Mouse (Mus musculus) intestine, postnatal 0 days (tissue): ENCODE measurements around the gene Cabp7. TPM values are rescaled to one million over a fixed set of nuclear protein-coding genes. Genes with fewer than 3 reads are reported as not detected.

Source experiments
- ATAC-seq: fragments of 200-750 bp; cut with Nextera tagmentation; 2 replicates; pipeline ENCODE4 v1.8.0; 2017; ENCODE audit warnings: mild to moderate bottlenecking, moderate TSS enrichment, moderate library complexity
- H3K27ac ChIP-seq: fragments of 300-500 bp; sonication (generic); 2 replicates; pipeline ENCODE4 v1.5.1; 2014; ENCODE audit warnings: mild to moderate bottlenecking, low read depth, low read length, moderate library complexity
- H3K27me3 ChIP-seq: fragments of 300-500 bp; sonication (generic); replicated peaks from 2 replicates; pipeline ENCODE4 v1.6.1; 2014; ENCODE audit warnings: low read length, mixed read lengths; ENCODE audit not compliant: control insufficient read depth, insufficient read depth
- H3K36me3 ChIP-seq: fragments of 300-500 bp; sonication (generic); 2 replicates; pipeline ENCODE4 v1.6.1; 2014; ENCODE audit warnings: mild to moderate bottlenecking, moderate library complexity; ENCODE audit not compliant: control insufficient read depth, insufficient read depth
- H3K4me1 ChIP-seq: fragments of 300-500 bp; sonication (generic); replicated peaks from 2 replicates; pipeline ENCODE4 v1.6.1; 2014; ENCODE audit warnings: antibody characterized with exemption, low read length, mixed read lengths; ENCODE audit not compliant: control insufficient read depth, insufficient read depth
- H3K4me2 ChIP-seq: fragments of 300-500 bp; sonication (generic); replicated peaks from 2 replicates; pipeline ENCODE4 v1.6.1; 2014; ENCODE audit warnings: low read depth, mild to moderate bottlenecking, moderate library complexity
- H3K4me3 ChIP-seq: fragments of 300-500 bp; sonication (generic); 2 replicates; pipeline ENCODE4 v1.5.1; 2014; ENCODE audit warnings: low read depth, low read length
- H3K9ac ChIP-seq: fragments of 300-500 bp; sonication (generic); 2 replicates; pipeline ENCODE4 v1.6.1; 2014; ENCODE audit warnings: mild to moderate bottlenecking, low read depth, low read length
- H3K9me3 ChIP-seq: fragments of 300-500 bp; sonication (generic); 2 replicates; pipeline ENCODE4 v1.6.1; 2016; ENCODE audit warnings: mixed run types; ENCODE audit not compliant: control insufficient read depth
- CTCF ChIP-seq: sonication (generic); IDR thresholded peaks from 2 replicates; pipeline ENCODE4 v1.5.1; 2016; ENCODE audit warnings: low read depth, mild to moderate bottlenecking, control low read depth, antibody characterized with exemption, moderate library complexity
- WGBS: fragments of 180-500 bp; shearing (Covaris S2); extraction: QIAGEN DNeasy Blood & Tissue Kit; methylation state at CpG from one replicate; pipeline ENCODE4 v1.1.7; 2014; 5-methylcytosine and 5-hydroxymethylcytosine counted together
- polyA plus RNA-seq: library from polyadenylated mRNA; unstranded; fragments of >200 nt; fragmentation: Nextera tagmentation; extraction: Ambion mirVana; gene quantifications from 2 replicates; pipeline ENCODE4 v1.2.1, GENCODE M21; 2015

Cabp7 gene
- polyA plus RNA-seq, 1 experiment from 2014 or later: 0.10 TPM

DNA sequence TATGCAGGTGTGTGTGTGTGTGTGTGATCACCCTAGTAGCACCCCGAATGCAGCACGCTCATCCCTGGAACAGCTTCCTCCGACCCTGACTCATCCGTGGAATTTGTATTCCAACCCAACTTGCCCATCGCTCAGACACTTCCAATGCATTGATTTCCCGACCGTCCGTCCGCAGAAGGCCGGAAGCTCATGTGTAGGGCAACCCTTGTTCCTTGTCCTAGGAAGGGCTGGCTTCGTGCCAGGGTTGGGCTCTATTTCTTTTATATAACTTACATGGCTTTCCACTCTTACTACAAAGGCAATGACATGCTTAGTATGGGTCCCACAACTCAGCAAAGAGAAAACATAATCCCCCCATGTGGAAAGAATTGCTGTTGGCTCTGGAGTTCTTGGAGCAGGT, 54.4 kb downstream of the Cabp7 start:
- TF ChIP-seq CTCF: no peak
- Histone ChIP-seq H3K4me2 (no peak overlapping the region), H3K4me3 (no peak overlapping the region), H3K27me3 (no peaks in the 10 kb centered on the region), H3K4me1 (no peaks in the 10 kb centered on the region), H3K36me3 (no peaks in the 10 kb centered on the region), H3K9ac (no peak overlapping the region), H3K9me3 (no peaks in the 10 kb centered on the region), H3K27ac (no peak overlapping the region)
- 82% methylated on average over 11 of the region's 11 CpGs for WGBS
- ATAC-seq: no peak

DNA sequence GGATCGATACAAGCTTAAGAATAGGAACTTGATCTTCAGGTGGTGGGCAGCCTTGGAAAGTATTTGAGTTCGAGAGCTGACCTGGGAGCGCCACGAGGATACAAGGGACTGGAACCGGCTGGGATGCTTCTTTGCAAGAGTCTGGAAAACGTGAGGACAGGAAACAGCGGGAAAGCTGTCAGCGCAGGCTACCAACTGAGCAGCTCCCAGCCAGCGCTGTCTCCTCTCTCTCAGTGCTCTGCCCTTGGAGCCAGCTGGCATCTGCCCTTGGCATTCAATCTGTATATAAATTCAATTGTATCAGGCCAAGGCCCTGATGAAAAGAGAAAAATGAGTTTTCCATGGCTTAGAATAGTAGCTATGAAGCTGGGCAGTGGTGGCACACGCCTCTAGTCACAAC, 55.4 kb downstream of the Cabp7 start:
- H3K4me2 ChIP-seq: no peak overlapping the region
- H3K9me3 ChIP-seq: no peaks in the 10 kb centered on the region
- H3K36me3 ChIP-seq: no peaks in the 10 kb centered on the region
- H3K4me3 ChIP-seq: no peak overlapping the region
- H3K9ac ChIP-seq: no peak overlapping the region
- ATAC-seq: no peak
- WGBS: 55% methylated on average over 10 of the region's 10 CpGs
- no peaks in the 10 kb centered on the region for H3K4me1 ChIP-seq
- no peak overlapping the region for H3K27ac ChIP-seq
- no peak for TF ChIP-seq CTCF
- H3K27me3 ChIP-seq: no peaks in the 10 kb centered on the region

DNA sequence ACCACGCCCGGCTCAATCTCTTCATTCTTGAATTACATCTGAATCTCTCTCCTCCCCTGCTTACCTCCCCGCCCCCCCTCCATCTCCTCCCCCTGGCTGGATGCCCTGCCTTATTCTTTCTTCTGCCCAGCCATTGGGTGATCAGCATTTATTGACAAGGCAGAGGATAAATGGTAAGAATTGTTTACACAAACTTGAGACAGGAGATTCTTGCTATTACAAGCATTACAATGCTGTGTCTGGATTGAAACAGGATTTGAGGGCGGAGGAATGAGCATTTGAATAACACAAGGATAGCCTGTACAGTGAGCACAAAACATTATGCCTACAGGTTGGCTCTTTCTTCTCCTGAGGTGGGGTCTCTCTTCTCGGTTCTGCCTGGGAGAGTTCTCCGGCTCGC, 56.2 kb downstream of the Cabp7 start:
- no peak overlapping the region for H3K27ac ChIP-seq
- no peaks in the 10 kb centered on the region for H3K9me3 ChIP-seq
- no peak for ATAC-seq
- no peaks in the 10 kb centered on the region for H3K27me3 ChIP-seq
- 88% methylated on average over 7 of the region's 7 CpGs for WGBS
- no peak for TF ChIP-seq CTCF
- H3K4me2 ChIP-seq: no peak overlapping the region
- H3K4me3 ChIP-seq: no peak overlapping the region
- H3K36me3 ChIP-seq: no peaks in the 10 kb centered on the region
- no peak overlapping the region for H3K9ac ChIP-seq
- no peaks in the 10 kb centered on the region for H3K4me1 ChIP-seq

DNA sequence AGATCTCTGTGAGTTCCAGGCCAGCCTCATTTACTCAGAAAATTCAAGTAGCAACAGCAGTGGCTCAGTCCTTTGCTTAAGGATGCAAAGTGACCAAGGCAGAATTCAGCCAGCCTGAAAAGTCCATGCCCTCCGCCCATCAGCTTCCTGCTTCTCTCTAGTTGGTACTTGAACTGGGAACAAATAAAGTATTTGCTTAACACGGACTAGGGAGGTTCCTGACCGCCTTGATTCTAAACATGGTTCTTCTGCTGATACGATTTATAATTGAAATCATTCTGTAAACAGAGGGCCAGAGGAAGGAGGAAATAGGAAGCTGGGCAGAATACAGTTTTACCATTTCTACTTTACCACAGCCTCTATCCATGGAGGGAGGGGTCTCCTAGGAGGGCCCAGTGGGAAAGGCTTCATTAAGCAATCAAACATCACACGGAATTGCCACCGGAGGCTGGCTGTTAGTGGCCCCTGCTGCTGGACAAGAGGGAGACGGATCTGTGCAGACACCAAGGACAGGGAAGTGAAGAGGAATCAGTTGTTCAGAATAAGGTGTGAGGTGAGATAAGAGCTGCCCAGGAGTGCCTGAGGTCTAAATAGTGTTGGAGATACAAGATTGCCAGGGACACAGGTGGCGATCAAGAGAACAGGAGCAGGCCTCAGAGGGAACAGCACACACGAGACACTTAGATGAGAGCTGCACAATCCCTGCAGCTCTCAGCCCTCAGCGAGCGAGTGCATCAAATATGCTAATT, 57.8 kb downstream of the Cabp7 start:
- Histone ChIP-seq H3K9me3 (no peaks in the 10 kb centered on the region), H3K36me3 (peaks cover 9% of the 10 kb centered on the region; the same call in 1 of the 2 replicates), H3K27me3 (no peaks in the 10 kb centered on the region), H3K9ac (no peak overlapping the region), H3K4me2 (no peak overlapping the region), H3K4me1 (no peaks in the 10 kb centered on the region), H3K4me3 (no peak overlapping the region), H3K27ac (no peak overlapping the region)
- 0 out of 2 replicates have a peak, but pooled peaks have one; percentile 14 for ATAC-seq
- 30% methylated on average over 11 of the region's 11 CpGs for WGBS
- no peak for TF ChIP-seq CTCF

DNA sequence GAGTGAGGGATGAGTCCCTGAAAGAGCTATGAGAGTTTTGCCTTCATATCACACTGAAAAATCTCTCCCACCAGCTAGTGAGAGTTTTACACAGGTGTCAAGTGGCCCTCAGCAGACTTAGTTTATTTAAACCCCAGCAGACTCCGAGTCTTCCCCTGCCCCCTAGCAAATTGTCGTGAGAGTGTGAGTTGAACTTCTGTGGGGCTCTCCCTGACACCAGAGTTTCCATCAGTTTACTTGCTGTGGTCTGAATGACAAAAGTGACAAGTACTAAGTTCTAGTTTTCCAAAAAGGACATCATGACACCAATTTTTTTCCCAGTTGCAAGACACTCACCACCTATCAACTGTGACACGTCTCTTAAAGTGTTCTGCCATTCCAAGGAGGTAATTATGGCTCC, 58.7 kb downstream of the Cabp7 start:
- Histone ChIP-seq H3K4me1 (no peaks in the 10 kb centered on the region), H3K4me2 (no peak overlapping the region), H3K9ac (no peak overlapping the region), H3K27me3 (no peaks in the 10 kb centered on the region), H3K4me3 (no peak overlapping the region), H3K36me3 (peaks cover 18% of the 10 kb centered on the region; the same call in 1 of the 2 replicates), H3K27ac (no peak overlapping the region), H3K9me3 (no peaks in the 10 kb centered on the region)
- ATAC-seq: no peak
- TF ChIP-seq CTCF: no peak
- 41% methylated on average over 3 of the region's 3 CpGs for WGBS

DNA sequence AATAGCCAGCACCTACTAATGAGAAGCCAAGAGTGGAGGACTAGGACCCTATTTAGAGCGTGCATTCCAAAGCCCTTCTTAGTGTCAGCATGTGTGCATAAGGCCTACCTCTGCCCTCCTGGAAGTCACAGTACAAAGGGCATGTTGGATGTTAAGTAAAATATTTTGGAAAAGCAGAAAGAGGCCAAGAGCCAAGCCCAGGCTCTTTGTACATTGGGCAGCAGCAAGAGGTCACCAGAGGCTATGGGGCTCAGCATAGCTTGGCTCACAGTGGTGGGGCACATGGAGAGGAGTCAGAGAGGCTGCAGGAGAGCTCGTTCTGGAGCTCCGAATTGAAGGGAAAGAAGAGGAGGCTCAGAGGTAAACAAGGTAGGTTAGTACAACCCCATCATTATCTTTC, 59.6 kb downstream of the Cabp7 start:
- no peak for ATAC-seq
- Histone ChIP-seq H3K4me3 (no peak overlapping the region), H3K4me2 (no peak overlapping the region), H3K36me3 (peaks cover 27% of the 10 kb centered on the region), H3K27ac (no peak overlapping the region), H3K27me3 (no peaks in the 10 kb centered on the region), H3K4me1 (no peaks in the 10 kb centered on the region), H3K9me3 (no peaks in the 10 kb centered on the region), H3K9ac (no peak overlapping the region)
- 61% methylated on average over 3 of the region's 3 CpGs for WGBS
- TF ChIP-seq CTCF: no peak

Other genes with a start within 250 kb of the Cabp7 start
- 9.8 and 10.0 TPM in 2 replicates for gene Mtmr3, start 151.9 kb downstream of the Cabp7 start, polyA plus RNA-seq
- gene Gm11032, start 126.7 kb downstream of the Cabp7 start, polyA plus RNA-seq: not detected in 2 replicates
- 17.1 and 18.1 TPM in 2 replicates for gene Ascc2, start 109.0 kb downstream of the Cabp7 start, polyA plus RNA-seq
- gene Uqcr10, start 42.4 kb downstream of the Cabp7 start, polyA plus RNA-seq: 1,715 and 1,847 TPM in 2 replicates
- gene Zmat5, start 42.1 kb downstream of the Cabp7 start, polyA plus RNA-seq: 62.6 and 67.9 TPM in 2 replicates
- gene Nf2, start 102.8 kb upstream of the Cabp7 start, polyA plus RNA-seq: 16.0 and 16.6 TPM in 2 replicates
- 59.1 and 62.0 TPM in 2 replicates for gene Nipsnap1, start 127.2 kb upstream of the Cabp7 start, polyA plus RNA-seq
- 15.9 TPM in 2 replicates for gene Thoc5, start 148.5 kb upstream of the Cabp7 start, polyA plus RNA-seq
- gene Nefh, start 201.3 kb upstream of the Cabp7 start, polyA plus RNA-seq: 0.25 and 0.26 TPM in 2 replicates
- gene Ap1b1, start 240.0 kb upstream of the Cabp7 start, polyA plus RNA-seq: 60.3 and 60.4 TPM in 2 replicates